Mouse (Mus musculus) heart, adult 10 weeks (tissue): ENCODE results near the gene Pzp. TPM values are rescaled to one million over a fixed set of nuclear protein-coding genes. Genes with fewer than 3 reads are reported as not detected.

Experiments used
- polyA plus RNA-seq: library from polyadenylated mRNA; stranded (reverse); fragments of 350-450 nt; fragmentation: Illumina TruSeq; extraction: RNeasy Lipid Tissue Mini Kit (QIAGEN cat#74804); gene quantifications from one replicate; pipeline ENCODE4 v1.2.3, GENCODE M21; 2014; ENCODE audit warnings: low read depth, low replicate concordance

Gene Pzp
- 3.1 TPM for polyA plus RNA-seq

GRCm38 (mm10) chr6:128526601-128527000, at the start of gene Pzp:
Gene Pzp, minus strand, starts transcription at chr6:128526720.

DNA sequence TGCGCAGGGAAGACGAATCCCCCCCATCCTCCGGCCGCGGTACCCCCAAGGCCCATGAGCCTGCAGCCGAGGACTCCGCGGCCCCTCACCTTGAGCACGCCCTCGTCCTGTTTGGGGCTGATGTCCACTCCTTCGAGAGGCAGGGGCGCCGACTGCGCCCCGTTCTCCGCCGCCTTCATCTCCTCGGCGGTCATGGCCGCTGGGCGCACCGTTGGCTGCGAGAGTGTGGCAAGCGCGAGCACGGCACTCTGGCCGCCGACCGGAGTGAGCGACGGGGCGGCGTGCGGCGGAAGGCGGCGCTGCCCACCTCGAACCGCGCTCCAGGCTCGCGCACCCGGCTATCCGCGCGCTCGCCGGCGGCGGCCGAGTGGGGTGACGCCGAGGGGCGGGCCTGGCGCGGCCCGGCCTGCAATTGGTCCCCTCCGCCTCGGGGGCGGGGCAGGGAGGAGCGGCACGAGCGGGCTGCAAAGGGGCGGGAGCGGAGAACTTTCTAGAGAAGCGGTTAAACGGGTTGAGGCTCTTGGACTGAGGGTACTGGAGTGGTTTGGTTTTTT, 88.1 kb downstream of the Pzp start, which contains the start of gene Fkbp4:
Fkbp4 (minus strand) TSS at position 361 of the 554 bp plus-strand sequence.

Other genes starting within 250 kb of the Pzp start
- gene Tead4, start 225.9 kb downstream of the Pzp start, polyA plus RNA-seq, result 1.6 TPM
- 7.1 TPM for gene Tulp3, start 170.9 kb downstream of the Pzp start, polyA plus RNA-seq
- 13.7 TPM for gene Rhno1, start 163.8 kb downstream of the Pzp start, polyA plus RNA-seq
- 0.89 TPM for gene Foxm1, start 163.8 kb downstream of the Pzp start, polyA plus RNA-seq
- not detected for gene Tex52, start 151.3 kb downstream of the Pzp start, polyA plus RNA-seq
- not detected for gene Gm44596, start 151.2 kb downstream of the Pzp start, polyA plus RNA-seq
- 2.7 TPM for gene Nrip2, start 127.4 kb downstream of the Pzp start, polyA plus RNA-seq
- 19.0 TPM for gene Itfg2, start 101.8 kb downstream of the Pzp start, polyA plus RNA-seq
- gene Fkbp4, start 88.0 kb downstream of the Pzp start, polyA plus RNA-seq, result 373 TPM
- gene A2ml1, start 54.9 kb upstream of the Pzp start, polyA plus RNA-seq, result not detected
- gene Klrb1a, start 96.8 kb upstream of the Pzp start, polyA plus RNA-seq, result not detected
- gene Clec2h, start 135.7 kb upstream of the Pzp start, polyA plus RNA-seq, result not detected
- not detected for gene Klrb1, start 196.3 kb upstream of the Pzp start, polyA plus RNA-seq